Mouse (Mus musculus): ENCODE data around the gene Mtpn. TPM values are rescaled to one million over a fixed set of nuclear protein-coding genes. Genes with fewer than 3 reads are reported as not detected.

Gene Mtpn
- 10 to 100 TPM in 1 of 2 experiments, 1 to 10 TPM in 1; 8.1 to 27.0 TPM for polyA plus RNA-seq (2012; fragmentation: generic; extraction: Trizol)

DNA sequence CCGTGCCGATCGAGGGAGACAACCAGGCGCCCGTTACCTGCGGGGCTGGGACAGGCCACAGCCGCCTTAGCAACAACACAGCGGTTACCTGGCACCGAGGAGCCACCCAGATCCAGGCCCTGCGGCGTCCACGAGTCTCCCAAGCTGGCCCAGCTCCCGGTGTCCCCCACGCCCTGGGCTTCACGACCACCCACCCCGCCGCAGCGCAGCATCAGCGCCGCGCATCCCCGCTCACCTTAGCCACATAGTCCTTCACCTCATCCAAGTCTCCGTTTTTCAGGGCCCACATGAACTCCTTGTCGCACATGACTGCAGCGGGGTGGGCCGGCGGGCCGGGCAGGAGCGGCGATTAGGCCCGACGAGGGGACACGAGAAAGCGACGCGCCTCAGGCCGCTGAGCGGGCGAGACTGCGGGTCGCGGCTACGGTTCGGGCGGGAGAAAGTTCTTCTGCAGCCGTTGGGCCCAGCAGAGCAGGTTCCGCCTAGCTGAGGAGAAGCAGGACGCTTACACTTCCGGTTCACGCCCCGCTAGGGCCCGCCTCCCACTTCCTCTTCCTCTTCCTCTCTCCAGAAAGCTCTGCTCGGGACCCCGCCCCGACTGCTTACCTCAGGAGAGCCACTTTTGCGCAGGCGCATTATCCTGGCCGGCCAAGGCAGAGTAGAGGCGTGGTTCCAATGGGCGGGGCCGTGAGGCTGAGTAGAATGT lies at the start of gene Mtpn:
TSS of gene Mtpn (minus strand) at position 585 of the 706 bp plus-strand sequence.

Other genes starting within 250 kb of the Mtpn start
- under 1 TPM; 0.02 to 0.04 TPM for gene Slc13a4, start 231.8 kb downstream of the Mtpn start, polyA plus RNA-seq (2012; fragmentation: generic; extraction: Trizol)
- 1 to 10 TPM in 1 of 2 experiments, under 1 TPM in 1; 0.08 to 1.0 TPM for gene Fam180a, start 213.7 kb downstream of the Mtpn start, polyA plus RNA-seq (2012; fragmentation: generic; extraction: Trizol)